Mouse (Mus musculus): ENCODE results near the gene Hlcs. TPM values are rescaled to one million over a fixed set of nuclear protein-coding genes. Genes with fewer than 3 reads are reported as not detected.

The Hlcs gene
- total RNA-seq, 4 experiments from 2014 or later, result 6.1 to 10.7 (median 8.9) TPM

DNA sequence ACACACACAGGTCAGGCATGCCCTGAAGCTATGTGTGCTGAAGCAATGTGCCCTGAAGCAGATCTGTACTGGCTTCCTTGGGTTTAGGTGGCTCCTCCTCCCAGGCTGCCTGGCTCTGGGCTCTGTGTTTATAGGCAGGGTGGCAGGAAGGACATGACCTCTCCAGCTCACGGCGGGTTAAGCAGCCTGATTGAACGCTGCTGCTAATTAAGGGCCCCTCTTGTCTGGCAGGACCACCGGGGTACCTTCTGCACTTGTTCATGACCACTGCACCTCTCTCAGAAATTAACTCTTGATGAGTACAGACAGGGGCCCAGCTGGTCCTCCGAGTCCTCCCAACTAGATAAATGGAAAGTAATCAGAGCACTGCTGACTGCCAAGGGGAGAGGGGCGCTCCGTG lies 149.1 kb downstream of the Hlcs start:
- no peak for DNase-seq (ENCODE audit: low spot score)

DNA sequence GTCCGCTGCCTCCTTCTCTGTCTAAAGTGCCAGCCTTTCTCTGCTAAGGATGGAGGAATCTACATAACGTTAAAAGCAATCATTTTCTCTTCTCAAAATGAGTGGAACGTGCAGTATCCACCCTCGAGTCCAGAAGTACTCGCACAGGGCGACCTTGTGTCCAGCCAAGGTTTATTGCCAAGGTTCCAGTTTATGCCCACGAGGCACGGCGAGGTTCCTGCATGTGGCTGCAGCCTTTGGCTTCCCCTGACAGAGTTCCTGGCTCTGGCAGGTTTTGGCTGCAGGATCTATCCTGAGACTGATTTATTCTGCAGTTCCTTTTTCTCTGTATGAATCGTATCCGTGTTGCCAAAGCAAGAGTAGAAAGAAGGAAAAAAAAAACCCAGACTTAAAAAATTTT lies 150.3 kb downstream of the Hlcs start:
- DNase-seq (ENCODE audit: low spot score), result no peak

DNA sequence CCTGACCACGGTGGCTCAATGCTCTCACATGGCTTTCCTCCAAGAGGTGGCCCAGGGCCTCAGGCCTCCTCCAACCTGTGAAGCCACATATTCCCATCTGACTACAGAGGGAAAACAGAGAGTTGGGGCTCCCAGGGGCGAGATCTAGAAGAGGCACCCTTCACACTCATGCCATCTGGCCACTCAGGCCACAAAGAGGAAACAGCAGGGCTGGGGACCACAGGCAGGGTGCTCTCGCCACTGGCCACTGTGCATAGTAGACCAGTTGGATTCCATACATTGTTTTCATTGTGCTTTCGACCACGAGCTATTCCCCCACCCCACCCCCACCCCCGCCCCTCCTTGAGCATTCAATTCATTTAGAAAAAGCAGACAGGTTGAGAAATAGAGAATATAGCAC lies 151.4 kb downstream of the Hlcs start:
- DNase-seq (ENCODE audit: low spot score), result no peak

DNA sequence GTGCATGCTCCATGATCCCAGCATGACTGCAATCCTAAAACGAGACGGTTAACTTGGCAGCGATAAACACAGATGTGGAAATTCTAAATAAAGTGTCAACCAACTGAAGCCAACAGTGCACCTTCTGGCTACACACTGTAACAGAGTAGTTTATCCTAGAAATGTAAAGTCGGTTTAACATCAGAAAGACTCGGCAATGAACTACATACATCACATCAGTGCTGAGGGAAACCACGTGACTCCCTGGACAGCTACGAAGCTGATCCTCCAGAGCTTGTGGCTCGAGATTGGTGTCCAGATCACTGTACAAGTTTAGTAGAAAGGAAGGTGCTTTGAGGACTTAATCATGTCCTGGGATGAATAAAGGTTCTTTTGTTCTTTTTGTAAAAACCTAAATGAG lies 155.6 kb downstream of the Hlcs start:
- DNase-seq (ENCODE audit: low spot score), result no peak

DNA sequence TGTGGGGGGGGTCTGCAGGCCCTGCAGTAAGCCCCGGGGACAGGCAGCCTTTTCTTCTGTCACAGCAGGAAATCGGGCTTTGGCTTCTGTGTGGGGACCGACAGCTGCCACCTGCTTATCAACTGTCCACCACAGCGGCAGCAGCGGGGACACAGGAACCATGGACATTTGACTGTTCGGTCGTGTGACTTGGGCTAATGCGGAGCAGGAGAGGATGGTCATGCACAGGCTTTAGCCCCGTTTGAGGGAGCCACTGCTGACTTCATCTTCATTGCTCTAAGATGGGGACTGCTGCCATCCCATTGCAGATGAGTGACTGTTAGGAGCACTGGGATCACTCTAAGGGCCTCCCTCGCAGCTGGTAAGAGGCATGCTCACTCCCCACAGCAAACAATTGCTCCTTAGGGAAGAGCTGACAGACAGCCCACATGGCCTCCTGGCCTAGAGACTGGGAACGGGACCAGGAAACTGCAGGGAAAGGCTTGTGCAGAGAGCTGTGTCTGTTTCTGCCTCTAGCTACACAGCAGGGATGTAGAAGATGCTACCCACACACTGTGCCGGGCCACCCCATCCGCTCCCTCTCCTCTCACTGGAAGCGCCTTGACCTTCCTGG lies 158.2 kb downstream of the Hlcs start:
- DNase-seq (ENCODE audit: low spot score), result peak; percentile 11

DNA sequence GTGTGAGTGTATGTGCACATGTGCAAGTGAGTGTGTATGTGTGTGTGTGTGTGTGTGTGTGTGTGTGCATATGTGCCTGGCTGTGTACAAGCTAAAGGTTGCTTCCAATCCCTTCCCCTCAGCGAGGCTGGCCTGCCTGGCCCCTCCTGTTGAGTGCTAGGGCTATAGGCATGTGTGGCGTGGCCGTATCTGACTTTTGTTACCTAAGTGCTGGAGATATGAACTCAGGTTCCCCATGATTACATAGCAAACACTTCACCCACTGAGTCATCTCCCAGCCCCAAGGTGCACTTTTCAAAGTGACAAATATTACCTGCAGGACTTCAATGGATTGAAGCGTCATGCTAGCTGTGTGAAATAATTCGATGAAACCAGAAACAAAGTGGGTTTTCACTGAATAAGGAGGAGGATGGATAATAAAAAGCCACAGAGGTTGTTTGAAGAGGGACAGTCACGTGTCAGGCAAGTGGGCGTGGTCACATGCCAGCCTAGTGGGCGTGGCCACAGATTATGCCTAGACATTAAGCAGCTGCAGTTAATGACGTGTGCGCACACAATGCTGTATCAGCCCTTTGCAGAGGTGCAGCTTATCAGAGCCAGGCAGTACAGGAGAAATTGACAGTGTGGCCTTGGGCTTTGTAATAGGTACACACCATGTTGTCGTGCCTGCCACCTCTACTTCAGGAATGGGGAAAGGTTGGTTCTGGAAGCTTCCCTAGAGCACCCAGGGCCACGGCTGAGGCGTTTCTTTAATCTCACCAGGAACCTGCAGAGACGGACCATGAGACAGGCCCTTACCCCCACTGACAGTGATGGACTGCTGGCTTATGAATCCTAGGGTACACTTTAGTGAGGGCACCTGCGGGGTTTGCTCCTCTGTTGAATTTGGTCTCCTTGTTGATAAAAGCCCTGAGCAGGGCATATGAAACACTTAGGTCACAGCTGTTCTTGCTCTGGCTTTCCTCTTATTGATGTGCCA lies 163.0 kb downstream of the Hlcs start:
- no peak for DNase-seq (ENCODE audit: low spot score)

DNA sequence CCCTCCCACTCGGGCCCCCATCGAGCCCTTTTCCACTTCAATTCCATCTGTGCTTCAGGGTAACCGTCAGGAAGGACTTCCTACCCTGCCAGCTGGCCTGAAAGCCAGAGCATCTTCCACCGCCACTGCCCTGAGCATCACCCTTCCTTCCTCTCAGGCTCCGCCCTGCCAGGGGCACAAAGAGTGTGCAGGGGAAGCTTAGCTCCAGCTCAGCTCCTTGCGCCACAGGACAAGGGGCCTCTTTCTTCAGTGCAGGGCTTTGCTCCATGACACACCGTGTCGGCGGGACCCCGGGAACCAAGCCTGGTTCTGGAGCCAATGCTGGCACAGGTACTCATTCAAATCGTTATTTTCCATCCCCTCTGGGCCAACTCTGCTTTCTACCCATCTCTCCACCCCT lies 165.2 kb downstream of the Hlcs start:
- no peak for DNase-seq (ENCODE audit: low spot score)

DNA sequence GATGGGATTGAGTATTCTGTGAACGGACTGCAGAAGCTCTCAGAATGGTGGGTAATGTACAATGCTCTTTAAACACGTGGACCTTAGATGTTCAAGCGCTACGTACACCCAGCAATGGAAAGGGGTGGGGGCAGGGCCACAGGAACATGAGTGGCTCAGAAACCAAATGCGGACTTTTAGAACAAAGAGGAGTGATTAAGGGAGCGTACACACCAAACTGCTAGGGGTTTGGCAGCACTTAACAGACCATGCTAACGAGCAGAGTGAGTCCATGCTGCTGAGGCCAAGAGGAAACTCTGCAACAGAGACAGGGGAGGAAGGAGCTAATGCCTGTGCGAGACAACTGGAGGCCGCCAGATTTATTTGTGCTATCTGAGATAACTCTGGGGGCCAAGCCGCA lies 170.0 kb downstream of the Hlcs start:
- DNase-seq (ENCODE audit: low spot score), result no peak

DNA sequence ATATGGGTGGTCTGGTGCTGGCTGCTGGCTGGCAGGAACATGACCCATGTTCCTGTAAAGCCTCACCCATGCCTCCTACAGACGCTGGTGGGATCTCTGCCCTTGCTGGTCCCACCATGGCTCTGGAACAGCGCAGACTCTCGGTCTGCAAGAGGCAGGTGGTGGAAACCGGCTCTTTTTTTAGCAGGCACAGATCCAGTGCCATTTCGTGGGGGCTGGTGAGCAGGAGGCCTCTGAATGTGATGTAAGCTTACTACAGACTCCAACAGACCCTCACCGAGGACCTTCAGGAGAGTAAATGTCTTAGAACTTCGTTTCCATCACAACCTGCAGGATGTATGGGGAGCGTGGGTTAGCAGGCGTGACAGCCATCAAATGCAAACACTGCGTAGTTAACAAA lies 172.6 kb downstream of the Hlcs start:
- DNase-seq (ENCODE audit: low spot score), result no peak

DNA sequence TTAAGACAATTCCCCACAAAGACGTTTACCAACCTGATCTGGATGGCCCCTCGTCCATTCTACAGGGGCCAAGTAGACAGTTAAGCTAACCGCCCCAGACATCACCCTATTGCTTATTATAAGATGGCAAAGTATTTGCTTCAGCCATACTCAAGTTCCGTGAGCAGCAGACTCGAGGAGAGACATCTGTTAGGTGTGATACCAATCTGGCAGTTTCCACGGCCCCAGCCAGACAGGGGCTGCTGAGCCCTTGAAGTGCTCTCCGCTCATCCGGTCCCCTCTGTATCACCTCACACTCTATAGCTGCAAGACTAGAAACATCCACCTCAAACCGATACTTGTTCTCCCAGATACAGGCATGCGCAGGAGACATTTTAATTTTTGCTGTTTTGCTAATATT lies 179.2 kb downstream of the Hlcs start:
- no peak for DNase-seq (ENCODE audit: low spot score)

DNA sequence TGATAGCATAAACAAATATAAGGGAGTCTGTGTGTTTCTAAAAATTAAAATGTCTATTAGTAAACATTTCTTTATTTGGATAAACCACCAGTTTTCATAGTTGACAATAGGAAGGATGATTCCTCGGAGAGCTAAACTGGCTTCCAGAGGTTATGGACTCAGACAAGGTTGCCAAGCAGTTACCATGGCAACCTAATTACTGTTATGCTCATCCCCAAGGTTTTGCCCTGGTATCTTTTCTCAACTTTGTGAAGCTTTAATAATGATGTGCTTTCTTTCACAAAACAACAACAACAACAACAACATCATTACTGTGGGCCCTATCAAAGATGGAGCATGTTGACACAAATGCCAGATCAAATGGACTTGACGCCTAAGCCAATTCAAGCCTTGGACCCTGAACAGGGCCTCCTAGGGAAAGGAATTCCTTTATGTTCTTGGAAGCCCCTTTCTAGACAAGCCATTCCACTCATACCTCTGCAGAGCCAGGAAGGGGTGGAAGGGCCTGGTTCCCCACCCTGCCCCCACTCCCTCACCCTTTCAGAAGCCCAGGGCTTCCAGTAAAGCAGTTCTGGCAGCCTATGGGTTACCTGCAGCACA lies 185.0 kb downstream of the Hlcs start:
- no peak for DNase-seq (ENCODE audit: low spot score)

DNA sequence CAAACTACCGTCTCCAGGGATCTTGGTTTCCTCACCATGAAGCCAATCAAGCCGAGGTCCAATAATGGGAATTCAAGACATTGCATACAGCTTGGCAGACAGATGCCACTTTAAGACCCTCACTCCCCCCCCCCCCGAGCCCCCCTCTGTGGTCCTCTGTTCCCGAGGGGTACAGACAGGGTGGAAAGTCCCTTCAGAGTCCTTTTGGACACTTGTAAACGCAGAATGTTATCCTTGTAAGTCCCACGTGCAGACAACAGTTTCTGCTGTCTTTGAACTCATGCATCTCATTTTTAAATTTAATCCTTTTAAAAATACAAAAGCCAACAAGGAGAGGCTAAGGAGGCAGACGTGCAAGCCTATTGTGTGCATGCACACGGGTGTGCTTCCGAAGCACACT lies 187.2 kb downstream of the Hlcs start:
- no peak for DNase-seq (ENCODE audit: low spot score)

DNA sequence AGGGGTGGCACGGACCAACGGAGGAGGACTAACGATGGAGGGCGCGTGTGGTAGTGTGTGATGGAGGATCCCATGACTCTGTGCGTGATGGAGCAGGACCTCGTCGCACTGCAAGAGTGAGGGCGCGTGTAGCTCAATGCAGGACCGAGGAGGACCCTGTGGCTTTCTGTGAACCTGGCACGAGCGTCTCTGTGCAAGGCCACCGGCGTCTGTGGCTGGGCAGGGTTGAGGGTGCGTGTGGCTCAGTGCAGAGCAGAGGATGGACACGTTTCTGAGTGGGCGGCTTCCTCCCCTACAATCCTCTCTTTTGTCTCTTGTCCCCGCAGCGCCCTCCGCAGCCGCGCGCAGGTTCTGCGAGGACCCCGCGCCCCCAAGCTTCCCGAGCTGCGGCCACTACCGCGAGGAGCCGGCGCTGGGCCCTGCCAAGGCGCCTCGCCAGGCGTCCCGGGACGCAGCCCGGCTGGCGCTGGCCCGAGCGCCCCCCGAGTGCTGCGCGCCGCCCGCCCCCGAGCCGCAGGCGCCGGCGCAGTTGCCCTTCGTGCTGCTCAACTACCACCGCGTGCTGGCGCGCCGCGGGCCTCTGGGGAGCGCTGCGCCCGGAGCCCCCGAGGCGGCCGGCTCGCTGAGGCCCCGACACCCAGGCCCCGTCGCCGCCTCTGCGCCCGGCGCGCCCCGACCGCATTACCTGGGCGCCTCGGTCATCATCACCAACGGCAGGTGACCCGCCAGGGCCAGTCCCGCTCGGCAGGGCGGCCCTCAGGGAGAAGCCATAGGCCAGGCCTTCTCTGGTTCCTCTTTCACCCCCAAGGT lies 188.0 kb downstream of the Hlcs start:
- no peak for DNase-seq (ENCODE audit: low spot score)

DNA sequence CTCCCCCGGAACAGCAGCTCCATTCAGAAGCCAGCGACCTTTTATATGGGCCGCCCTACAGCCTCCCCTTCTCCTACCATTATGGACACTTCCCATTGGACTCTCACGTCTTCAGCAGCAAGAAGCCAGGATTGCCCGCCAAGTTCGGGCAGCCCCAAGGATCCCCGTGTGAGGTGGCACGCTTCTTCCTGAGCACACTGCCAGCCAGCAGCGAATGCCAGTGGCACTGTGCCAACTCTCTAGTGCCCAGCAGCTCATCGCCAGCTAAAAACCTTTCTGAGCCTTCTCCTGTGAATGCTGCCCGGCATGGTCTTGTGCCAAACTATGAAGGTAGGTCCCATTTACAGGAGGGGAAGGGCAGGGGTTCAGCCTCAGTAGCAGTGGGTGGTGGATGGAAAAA lies 190.1 kb downstream of the Hlcs start:
- peak; percentile 14 for DNase-seq (ENCODE audit: low spot score)

DNA sequence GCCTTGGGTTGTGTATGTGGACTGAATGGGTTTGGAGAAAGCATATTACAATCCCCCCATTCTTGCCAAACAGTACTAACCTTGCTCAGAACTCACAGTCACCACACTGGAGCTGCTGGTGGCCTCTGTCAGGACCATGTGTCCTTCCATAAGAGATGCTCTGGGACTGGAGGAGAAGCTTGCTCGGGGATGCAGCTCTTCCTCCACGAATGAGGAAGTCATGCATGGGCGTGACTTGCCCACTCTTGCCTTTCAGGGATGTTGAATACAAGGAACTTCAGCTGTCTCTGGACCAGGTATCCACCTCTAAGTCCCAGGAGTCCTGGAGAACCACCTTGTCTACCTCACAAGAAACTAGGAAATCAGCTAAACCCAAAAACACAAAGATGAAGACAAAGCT lies 191.0 kb downstream of the Hlcs start:
- DNase-seq (ENCODE audit: low spot score), result no peak

DNA sequence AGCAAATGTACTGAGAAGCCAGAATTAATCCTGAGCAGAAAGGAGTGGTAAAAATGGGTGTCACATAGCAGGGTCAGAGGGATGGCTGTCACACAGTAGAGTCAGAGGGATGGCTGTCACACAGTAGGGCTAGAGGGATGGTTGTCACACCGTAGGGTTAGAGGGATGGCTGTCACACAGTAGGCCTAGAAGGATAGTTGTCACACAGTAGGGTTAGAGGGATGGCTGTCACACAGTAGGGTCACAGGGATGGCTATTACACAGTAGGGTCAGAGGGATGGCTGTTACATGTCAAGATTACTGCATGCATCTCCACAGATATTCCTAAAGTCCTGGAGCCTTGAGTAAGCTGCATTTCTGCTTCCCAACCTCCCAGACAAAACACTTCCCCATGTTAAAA lies 195.0 kb downstream of the Hlcs start:
- DNase-seq (ENCODE audit: low spot score), result no peak

DNA sequence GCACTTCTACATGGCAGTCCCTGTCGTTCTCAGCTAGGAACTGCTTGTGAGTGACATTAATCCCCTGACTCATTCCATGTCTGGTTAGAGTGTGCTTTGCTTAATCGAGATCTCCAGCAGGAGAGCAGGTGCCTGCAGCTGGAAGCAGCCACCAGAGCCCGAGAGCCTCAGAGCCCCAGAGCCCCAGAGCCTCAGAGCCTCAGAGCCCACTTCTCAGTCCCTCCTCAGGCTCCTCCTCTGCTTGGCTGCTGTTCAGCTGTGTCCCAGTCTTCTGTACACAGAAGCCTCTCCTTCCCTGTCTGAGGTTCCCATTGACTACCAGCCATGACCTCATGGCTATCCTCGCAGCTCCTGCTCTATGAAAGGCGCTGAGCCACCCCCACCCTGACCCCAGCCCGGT lies 196.0 kb downstream of the Hlcs start:
- no peak for DNase-seq (ENCODE audit: low spot score)

DNA sequence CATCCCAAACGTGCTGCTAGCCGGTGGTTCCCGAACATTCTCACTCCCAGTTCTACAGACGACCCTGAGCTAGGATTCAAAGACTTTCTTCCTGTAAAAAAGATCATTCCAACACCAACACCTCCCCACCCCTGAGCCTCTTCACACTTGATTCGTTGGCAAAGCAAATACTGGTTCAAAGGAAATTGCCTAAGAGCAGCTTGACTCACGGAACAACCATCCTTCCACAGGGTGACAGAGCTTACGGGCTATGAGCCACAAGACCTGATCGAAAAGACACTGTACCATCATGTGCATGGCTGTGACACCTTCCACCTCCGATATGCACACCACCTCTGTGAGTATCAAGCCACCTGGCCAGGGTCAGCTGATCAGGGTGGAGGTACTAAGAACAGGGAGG lies 198.7 kb downstream of the Hlcs start:
- no peak for DNase-seq (ENCODE audit: low spot score)

DNA sequence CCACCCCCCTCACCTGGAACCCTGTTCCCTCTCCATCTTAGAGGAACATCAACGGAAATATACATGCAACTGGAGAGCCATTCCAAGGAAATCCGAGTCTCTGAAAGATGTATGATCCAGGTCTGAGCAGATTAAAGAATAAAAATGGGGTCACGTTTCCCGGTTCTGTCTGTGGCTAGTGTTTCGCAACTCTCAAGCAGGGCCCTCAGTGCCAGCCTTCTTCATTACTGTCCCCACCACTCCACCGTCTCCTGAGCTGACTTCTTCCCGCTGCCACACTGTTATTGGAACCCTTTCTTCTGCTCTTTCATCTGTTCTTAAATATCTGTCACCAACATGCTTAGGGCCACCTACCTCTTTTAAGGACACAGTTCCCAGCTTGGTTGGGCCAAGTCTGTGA lies 200.2 kb downstream of the Hlcs start:
- DNase-seq (ENCODE audit: low spot score), result no peak

DNA sequence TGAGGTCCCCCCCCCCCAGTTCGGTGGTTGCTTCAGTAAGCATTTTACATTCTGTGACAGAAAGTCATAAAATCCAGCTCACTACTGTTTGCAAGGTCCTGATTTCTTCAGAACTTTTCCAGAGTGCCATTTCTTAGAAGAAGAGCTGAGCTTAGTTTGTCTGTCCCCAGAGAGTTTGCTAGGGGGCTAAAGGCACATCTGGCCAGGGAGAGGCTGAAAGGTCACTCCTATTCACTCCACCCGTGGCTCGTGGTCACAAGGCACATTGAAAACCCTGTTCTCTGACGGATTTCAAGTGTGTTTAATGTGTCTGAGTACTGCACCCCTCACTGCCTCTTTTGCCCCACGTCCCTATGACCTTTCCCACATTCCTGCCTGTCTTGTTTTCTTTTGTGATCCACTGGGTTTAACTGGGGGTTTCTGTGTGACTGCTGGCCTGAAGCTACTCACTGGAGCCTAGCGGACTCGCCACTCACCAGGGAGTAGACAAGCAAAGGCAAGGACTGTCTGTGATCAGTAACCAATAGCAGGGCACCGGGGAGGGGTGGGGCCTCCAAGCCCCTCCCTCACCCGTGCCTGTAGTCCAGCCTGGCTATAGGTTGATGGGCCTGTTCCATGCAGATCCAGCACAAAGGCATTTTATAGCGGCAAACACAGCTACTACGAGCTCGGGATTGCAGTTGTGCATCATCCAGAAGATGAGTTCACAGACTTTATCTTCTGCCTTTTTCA lies 215.5 kb downstream of the Hlcs start:
- no peak for DNase-seq (ENCODE audit: low spot score)

DNA sequence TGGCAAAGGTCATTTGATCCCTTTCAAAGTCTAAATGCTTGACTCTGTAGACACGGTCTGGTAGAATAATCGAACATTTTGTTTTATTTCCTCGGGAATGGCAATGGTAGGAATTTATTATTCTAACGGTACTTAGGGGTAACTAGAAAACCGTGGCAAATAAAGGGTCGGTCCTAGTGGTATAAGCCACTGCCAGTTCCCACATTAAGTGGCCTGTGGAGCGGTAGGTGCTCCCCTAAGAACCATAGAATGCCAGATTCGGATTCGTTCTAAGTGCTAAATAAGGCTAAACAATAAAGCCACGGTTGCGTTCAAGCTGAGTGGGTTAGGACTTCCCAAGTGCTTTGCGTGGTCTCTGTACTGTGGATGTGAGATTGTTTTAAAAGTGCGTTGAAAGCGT lies 216.9 kb downstream of the Hlcs start:
- DNase-seq (ENCODE audit: low spot score), result no peak
